Mouse (Mus musculus) layer of hippocampus, adult 11-12 months (tissue): ENCODE data around the gene Jade2.
"Not testable (repeated sequence)": the region's sequence is repeated elsewhere in the genome, so short reads cannot be mapped to it uniquely, and the experiment has no call there.

Source experiments
- DNase-seq: peaks from one replicate; pipeline ENCODE4 v3.0.0; 2022; ENCODE audit warnings: low spot score

Jade2 gene

DNA sequence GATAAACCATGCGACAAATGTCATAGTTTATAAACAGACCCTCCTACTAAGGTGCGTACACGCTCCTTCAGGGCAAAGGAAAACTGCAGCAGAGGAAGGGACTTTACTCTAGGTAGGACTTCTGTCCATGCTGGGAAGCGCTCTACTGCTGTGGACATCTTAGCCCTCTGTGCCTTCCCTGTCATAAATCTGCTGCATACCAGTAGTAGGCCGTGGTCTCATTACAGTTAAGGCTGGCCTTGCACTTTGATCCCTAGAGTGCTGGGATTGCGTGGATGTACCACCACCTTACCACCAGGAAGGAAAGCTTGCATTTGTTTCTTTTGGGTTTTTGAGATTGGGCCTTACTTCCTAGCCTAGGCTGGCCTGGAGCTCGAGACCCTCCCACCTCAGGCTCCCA is 66.8 kb downstream of the Jade2 start:
- no peak for DNase-seq

DNA sequence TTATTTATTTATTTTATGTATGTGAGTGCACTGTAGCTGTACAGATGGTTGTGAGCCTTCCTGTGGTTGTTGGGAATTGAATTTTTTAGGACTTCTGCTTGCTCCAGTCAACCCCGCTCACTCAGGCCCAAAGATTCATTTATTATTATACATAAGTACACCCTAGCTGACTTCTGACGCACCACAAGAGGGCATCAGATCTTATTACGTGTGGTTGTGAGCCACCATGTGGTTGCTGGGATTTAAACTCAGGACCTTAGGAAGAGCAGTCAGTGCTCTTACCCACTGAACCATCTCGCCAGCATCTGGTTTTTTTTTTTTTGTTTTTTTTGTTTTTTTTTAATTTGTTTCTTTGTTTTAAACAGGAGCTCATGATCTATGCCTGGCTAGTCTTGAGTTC is 67.7 kb downstream of the Jade2 start:
- not testable (repeated sequence) for DNase-seq

DNA sequence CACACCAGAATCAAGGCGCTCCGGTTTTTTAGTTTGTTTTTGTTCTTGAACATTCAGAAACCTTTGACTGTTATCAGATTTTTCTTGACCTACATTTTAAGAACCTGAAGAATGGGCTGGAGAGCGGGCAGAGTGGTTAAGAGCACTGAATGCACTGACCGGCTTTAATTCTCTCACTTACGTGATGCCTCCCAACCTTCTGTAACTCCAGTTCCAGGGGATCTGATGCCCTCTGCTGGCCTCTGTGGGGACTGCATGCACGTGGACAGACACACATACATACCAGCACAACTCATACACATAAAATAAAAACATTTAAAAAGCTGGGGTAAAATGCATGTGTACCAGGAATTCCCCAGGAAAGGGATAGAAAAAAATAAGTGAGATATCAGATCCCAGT is 71.5 kb downstream of the Jade2 start:
- DNase-seq = no peak

DNA sequence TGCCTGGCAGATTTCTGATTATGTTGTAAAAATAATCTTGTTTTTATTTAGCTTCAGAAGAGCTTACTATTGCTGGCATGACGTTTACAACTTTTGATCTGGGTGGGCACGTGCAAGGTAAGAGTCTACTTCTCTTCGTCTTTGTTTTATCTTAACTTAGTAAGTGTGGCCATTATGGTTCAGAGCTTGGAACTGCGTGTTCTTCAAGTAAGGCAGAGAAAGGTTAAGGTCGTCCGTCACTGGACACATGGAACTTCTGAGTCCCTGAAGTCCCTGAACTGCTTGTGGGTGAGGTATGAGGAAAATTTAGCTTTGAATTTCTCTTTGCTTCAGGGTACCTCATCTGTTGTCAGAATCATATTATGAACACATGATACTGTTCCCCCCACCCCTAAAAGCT is 74.7 kb downstream of the Jade2 start:
- no peak for DNase-seq

DNA sequence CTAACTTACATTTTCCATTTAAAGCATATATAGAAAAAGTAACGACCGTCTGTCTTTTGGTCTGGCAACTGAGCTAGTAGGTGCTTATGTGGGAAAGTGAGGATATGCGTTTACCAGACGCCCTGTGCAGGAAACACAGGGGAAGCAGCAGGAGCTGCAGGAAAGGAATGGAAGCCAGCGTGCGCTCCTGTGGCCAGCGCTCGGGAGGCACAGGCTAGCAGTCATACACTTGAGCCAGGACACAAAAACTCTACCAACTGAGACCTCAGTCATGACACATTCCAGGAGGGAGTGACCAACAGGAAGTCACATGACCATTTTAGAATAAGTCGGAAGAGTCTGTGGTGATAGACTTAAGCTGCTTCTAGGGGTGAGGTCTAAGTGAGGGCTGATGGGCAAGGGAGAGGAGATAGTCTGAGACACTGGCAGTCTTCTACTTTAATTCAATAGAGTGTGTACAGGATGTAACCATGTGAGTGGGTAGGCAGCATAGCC is 76.6 kb downstream of the Jade2 start:
- DNase-seq = no peak

DNA sequence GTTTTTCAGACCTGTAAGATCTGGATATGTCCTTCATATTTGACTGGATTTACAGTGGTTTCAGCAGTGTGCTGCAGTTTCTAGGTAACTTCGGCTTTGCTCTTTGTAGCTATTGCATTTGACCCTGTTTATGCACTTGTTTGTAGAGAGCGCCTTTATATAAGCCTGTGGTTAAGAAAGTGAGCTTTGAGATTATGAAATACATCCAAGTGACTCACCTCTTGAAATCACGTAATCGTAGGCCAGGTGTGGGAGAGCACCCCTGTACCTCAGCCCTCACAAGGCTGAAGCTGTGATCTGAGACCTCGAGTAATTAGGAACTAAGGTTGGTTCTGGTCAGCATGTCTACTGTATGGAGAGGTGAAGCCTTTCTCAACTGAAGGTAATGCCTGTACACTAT is 80.0 kb downstream of the Jade2 start:
- no peak for DNase-seq

DNA sequence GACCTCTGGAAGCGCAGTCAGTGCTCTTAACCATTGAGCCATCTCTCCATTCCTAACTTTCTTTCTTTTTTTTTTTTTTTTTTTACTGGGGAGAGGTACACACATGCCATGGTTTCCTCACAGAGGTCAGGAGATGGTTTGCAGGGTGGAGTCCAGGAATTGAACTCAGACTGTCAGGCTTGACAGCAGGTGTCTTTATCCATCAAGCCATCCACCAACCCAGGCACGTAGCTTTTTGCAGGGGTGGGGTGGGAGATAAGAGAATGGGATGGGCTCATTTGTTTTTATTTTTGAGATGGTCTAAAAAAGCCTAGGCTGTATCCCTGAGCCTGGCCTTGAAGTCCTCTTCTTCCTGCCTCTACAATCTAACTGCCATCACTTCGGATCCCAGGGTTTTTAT is 81.9 kb downstream of the Jade2 start:
- DNase-seq = no peak

DNA sequence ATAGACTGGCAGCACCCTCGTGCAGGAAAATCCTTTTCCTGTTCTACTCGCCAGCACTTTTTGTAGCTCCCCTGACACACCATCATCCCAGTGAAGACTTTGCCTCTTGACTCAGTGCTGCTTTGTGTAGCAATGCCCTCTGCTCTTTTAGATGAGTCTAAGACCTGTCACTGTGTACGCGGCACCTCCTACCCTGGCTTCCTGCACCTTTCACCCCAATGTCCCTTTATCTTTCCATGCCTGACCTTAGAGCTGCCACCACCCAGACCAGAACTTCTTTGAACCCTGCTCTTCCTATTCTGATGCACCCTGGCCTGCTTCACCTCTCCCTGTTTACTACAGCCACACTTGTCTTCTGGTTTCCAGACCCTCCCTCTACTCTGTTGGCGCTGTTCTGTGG is 89.2 kb downstream of the Jade2 start:
- DNase-seq = no peak

DNA sequence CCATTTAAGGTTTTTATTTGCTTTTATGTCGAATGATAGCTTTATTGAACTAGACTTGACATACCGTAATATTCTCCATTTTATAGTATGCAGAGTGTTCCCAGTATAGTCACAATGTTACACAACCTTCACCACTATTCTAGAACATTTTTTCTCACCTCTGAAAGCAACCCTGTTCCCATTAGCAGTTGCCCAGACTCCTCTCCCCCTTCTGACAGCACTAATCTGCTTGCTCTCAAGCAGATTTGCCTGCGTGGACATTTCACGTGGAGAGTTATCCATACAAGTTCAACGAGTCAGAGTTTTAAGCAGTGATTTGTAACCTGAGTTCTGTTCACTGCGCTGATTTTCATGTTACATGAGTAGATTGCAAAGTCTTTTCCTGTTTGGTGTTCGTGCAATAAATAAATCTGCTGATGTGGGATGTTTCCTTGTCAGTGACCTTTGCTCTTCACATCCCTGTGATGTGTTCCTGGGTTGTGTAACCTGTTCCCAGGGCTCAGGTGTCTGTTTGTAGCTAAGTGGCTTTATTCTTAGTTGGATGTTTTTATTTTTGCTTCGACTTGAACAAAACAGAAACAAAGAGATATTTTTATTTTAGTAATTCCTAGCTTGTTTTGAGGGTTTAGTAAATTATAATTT is 89.8 kb downstream of the Jade2 start:
- no peak for DNase-seq

DNA sequence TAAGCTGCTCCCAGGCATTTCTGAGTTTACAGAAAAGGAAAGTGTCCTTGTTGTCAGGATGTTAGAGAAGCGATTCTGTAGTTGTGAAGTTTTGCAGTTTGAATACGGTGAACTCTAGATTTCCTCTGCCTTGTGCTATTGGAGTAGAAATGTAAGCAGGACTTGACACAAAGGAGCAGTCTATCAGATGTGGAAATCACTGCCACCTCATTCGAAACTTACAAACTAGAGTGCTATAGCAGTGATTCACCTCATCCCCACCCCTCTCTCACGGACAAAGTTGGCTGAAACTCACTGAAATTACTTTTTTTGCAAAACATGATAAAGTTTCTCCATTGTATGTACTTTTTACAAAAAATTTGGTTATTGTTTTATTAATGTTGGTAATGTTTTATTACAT is 92.6 kb downstream of the Jade2 start:
- DNase-seq = no peak

DNA sequence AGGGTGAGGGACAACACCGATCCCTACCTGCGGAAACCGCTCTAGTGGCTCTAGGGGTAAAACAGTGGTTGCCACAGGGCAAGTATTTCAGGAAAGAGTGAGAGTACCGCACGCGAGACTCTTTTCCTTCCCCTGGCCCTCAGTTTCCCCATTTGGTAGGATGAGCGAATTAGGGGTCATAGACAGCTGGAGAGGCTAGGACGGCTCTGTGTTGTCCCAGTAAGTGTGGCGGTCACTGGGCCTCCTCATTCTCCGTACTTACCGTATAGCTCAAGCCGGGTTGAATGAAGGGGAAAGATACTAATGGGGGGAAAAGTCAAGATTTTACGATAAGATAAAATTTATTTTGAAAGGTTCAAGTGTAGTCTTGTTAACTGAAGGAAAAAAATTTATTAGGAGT is 93.5 kb downstream of the Jade2 start:
- DNase-seq = no peak
